Mouse (Mus musculus) c-Kit-positive CD71-positive TER-119-negative erythroid progenitor cells, embryonic 14.5 days (primary cell): ENCODE data around the gene Abca7.

Experiments
- DNase-seq: peaks from one replicate; pipeline ENCODE4 v3.0.0-alpha.2; 2013; ENCODE audit warnings: low read depth

Gene Abca7

DNA sequence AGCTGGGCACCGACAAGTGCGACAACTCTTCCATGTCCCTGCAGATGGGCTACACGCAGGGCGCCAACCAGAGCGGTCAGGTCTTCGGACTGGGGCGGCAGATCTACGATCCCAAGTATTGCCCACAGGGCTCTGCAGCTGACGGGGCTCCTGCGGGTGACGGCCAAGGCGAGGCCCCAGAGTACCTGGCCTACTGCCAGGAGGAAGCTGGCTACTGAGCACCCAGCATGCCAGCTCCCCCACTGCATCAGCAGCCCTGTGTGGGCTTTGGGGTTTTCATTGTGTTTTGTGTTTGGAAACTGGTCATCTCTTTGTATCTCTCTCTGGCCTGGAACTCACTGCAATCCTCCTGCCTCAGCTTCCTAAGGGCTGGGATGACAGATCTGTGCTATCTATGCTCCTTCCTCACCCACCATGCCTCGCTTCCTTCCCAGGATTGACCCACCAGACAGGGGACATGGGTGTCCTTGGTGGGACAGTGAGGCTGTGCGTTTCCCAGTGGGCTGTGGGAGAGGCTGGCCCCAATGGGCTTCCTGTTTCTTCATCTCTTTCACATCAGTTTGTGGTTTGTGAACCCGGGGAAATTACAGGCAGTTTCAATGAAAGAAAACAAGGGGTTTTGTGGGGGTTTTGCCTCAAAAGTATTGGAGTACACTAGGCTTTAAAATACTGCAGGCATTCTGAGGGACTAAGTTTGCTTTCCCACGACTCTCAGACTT lies 1.7 kb upstream of the Abca7 start:
- no peak for DNase-seq

DNA sequence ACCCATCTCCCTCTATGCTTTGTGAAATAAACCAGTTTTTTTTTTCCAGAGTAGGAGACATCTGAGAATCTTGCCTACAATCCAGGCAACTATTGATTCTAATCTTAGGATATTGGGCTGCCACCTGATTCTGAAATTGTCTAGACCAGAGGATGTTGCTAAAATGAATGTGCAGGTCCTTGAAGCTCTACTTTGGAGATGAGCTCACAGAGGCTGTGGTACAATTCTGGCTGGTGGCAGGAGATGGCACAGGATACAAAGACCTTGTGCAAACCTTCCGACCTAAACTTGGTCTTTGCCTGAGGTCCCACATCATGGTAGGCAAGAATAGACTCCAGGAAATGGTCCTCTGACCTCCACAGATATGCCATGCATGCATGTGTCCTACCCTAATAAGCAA lies 658 bp upstream of the Abca7 start:
- DNase-seq: no peak

DNA sequence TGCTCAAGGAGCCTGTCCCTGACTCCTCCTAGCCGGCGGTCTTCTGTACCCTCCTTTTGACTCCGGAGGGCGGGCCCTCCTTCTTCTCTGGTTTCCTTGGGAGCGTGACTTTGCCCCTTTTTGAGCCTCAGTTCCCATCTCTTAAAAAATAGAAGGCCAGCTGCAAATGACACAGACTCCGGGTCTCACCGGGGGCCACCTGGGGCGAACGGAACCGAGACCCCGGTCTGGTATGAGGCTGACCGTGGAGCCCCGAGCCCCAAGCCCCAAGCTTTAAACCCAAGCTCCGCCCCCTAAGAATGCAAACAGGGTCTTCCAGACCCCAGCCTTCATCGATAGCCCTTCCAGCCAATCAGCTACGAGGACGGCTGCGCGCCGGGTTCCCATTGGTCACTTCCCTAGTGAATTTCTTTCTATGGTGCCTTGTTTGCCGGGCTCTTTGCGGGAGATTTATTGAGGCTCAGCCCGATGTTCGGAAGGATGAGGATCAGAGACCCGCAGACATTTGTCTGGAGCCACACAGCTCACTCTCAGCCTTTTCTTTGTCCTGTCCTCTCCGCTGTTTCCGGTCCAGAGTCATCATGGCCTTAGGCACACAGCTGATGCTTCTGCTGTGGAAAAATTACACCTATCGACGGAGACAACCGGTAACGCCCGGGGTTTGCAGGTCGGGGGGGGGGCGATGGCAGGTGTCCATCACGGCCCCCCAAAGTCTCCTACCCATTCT lies 903 bp downstream of the Abca7 start:
- DNase-seq: peak; percentile 77

DNA sequence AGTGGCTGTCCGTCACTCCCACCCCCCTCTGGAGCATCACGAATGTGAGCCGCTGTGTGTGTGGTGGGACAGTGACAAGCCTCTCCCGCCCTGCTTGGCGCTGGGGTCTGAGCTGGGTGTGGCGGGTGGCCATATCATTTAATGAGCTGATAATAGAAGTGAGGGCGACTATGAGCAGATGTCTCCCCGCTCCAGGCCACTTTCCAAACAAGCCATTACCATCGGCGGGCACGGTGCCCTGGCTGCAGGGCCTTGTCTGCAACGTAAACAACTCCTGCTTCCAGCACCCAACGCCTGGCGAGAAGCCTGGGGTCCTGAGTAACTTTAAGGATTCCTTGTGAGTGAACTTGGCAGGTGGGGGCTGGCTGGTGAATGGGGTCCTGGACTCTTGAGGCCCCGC lies 1.5 kb downstream of the Abca7 start:
- DNase-seq: no peak

DNA sequence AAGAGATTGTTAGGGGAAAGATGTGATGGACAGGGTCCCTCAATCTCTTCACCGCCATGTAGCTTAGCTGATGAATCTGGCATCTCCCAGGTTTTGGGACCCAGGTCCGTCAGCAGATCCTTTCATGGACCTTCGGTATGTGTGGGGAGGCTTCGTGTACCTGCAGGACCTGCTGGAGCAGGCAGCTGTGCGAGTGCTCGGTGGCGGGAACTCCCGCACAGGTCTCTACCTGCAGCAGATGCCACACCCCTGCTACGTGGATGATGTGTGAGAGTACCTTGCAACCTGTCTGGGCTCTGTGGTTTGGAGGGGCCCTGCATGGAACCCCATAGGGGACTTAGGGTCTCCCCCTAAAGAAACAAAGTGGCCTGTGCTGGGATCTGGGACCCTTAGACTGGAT lies 5.7 kb downstream of the Abca7 start:
- DNase-seq: no peak

DNA sequence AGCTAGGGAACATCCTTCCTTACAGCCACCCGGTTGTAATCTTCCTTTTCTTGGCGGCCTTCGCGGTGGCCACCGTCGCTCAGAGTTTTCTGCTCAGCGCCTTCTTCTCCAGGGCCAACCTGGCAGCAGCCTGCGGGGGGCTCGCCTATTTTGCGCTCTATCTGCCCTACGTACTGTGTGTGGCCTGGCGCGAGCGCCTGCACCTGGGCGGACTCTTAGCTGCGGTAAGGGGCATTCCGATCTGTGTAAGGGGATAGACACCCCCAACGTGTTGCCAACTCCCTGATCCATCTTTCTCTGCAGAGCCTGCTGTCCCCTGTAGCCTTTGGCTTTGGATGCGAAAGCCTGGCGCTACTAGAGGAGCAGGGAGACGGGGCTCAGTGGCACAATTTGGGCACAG lies 6.5 kb downstream of the Abca7 start:
- DNase-seq: no peak

DNA sequence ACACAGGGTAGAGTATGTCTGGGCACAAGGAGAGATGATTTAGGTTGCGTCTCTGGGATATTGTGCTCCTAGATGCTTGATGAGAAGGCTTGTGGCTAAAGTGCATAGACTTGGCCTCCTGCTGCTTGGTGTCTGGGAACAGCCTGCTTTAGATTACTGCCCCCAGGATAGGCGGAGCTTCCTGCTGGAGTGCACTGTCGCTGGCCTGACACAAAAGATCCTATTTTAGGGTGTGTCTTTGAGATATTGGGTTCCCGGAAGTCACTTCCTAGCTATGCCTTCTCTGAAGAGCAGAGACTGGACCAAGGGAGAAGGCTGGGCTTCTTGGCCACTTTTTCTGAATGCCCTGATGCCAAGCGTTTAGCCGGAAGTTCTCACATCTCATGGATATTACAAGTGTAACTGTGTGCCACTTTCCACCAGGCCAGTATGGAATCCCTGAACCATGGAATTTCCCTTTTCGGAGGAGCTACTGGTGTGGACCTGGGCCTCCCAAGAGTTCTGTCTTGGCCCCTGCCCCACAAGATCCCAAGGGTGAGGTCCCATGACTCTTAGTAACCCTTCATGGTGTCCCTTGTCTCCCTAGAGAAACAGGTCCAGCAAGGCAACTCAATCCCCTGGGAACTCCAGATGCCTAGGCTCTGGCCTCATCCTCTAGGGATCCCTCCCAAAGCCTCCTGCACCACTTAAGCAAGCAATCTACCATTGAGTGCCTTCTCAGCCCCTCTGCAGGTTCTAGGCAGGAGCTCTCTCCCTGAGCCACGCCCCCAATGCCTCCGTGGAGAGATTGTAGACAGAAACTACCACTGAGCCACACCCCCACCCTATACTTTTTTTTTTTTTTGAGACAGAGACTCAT lies 7.3 kb downstream of the Abca7 start:
- peak; percentile 67 for DNase-seq

DNA sequence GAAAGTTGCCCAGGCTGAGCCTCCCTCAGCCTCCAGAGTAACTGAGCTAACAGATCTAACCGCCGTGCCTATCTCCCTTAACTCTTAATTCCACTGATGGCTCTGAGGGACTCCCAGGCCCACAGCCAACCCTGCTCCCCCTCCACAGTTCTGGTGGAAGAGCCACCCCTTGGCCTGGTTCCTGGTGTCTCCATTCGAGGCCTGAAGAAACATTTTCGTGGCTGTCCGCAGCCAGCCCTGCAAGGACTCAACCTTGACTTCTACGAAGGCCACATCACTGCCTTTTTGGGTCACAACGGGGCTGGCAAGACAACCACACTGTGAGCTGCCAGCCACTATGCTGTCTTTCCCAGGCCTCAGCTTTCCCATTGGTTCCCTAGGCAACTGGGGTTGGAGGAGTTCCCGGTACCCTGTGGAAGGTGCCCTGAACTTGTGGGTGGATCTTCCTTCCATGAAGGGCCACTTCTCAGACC lies 8.0 kb downstream of the Abca7 start:
- DNase-seq: no peak

DNA sequence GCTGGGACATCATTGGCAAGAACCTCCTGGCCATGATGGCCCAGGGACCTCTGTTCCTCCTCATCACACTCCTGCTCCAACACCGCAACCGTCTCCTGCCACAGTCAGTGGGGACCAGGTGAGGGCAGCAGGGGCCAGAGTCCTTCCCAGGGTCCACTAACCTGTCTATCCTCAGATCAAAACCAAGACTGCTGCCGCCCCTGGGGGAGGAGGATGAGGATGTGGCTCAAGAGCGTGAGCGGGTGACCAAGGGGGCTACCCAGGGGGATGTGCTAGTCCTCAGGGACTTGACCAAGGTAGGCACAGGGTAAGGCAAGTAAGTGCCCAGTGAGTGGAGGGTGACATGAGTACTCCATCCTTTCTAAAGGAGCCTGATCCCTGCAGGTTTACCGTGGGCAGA lies 15.4 kb downstream of the Abca7 start:
- DNase-seq: no peak

DNA sequence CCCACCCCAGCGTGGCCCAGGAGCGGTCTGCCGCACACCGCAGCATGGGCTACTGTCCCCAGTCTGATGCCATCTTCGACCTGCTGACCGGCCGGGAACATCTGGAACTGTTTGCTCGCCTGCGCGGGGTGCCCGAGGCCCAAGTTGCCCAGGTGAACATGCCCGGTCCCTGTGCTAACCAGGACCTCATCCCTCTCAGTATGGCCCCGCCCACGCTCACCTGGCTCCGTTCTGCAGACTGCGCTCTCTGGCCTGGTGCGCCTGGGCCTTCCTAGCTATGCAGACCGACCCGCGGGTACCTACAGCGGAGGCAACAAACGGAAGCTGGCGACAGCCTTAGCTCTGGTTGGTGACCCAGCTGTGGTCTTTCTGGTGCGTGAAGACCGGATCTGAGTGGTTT lies 17.3 kb downstream of the Abca7 start:
- no peak for DNase-seq

DNA sequence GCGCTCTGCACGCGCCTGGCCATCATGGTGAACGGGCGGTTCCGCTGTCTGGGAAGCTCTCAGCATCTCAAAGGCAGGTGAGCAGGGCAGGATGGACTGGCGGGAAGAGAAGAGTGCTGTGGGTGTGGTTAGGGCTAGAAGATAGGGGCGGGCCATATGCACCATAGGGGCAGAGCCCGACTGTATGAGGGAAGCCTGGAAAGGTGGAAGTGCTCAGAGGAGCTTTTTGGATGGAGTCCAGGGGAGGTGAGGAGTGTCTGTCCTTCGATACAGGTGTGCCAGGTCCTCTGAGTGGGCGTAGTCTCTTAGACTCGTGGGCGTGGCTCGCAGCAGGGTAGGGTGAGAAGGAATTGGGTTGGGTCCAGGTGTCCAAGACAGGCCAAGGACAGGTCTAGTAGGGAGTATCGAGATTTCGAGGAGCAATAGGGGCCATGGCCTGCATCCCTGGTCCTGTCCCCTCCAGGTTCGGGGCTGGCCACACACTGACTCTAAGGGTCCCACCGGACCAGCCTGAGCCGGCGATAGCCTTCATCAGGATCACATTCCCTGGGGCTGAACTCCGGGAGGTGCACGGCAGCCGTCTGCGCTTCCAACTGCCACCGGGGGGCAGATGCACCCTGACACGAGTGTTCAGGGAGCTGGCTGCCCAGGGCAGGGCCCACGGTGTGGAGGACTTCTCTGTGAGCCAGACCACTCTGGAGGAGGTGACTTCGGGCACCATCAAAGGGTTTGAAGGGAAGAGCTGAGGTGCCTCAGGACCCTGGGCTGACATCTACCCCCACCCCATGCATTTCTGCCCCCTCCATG lies 18.4 kb downstream of the Abca7 start:
- no peak for DNase-seq

DNA sequence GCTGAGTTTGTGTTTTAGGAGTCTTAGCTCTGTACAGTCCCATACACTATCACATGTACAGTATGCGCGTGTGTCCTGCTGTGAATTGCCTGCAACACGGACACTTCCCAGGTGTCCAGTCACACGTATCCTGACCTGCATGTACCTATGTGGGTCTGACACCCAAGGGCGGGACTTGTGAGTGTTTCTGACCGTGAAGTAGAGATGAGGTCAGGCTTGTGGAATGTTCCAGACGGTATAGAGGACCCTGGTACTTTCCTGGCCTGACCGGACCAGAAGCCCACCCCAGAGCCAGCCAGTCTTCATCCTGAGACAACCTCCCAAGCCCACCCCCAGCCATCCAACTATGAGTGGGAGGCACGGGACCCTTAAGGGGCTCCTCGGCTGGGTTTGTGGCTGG lies 19.3 kb downstream of the Abca7 start:
- no peak for DNase-seq

DNA sequence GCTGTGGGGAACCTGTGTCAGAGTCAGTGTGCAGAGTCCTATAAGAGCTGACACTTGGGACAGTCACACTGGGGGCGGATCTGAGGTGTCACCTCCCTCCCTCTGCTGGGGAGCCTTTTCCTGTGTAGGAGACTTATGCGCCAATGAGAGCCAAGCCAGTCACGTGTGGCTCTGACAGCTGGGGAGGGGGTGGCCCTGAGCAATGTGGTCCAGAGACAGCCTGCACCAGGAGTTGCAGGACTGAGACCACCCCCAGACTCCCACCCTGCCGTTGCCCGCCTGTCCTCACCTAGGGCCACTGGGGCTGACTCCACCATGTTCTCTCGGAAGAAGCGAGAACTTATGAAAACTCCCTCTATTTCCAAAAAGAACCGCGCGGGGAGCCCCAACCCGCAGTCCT lies 20.2 kb downstream of the Abca7 start, which contains the start of gene Arhgap45:
Gene Arhgap45 (plus strand): TSS at position 143 of the 400 bp plus-strand sequence.
- DNase-seq: peak; percentile 77

DNA sequence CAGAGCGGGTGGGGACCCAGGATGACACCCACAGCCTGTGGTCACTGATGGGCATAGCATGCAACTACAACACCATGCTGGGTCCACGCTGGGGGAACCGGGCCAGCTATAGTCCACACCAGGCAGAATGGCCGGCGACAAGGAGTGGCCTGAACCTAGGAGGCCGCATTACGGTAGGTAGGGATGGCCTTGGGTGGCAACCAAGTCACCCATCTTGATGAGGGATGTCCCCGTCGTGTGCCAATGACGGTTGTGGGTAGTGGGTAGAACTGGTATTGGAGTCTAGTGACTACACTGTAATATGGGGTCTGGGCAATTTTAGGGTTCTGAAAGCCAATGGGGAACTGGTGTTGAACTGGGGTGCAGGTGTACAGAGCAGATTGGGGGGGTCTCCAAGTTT lies 20.6 kb downstream of the Abca7 start:
- no peak for DNase-seq

DNA sequence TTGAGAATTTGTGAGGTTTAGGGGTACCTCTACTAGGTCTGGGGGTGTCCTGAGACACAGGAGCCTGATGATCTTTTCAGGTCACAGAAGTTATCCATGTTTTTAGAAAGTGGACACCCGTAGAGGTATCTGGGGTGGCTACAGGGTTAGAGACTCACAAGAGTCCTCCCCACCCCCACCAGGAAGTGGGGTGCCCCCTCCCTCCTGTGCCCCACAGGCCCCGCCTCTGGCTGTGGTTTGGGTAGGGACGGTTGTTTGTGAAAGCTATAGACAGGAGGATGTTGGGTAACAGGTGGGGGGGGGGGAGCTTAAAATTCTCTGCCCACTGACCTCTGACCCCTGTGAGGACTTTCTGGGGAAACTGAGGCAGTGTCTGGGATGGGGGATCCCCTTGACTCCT lies 21.1 kb downstream of the Abca7 start:
- DNase-seq: peak; percentile 62

DNA sequence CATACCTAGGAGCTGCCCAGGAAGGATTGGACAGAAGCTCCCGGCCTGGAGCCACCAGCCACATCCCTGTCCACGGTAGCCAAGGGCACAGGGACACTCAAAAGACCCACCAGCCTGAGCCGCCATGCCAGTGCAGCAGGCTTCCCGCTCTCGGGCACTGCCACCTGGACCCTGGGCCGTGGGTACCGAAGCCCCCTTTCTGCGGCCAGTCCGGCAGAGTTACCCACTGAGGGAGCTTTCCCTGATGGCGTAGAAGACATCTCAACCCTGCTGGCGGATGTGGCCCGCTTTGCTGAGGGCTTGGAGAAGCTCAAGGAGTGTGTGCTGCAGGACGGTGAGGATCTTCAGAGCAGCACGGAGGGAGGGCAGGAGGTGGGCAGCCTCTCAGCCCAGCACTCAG lies 21.5 kb downstream of the Abca7 start:
- no peak for DNase-seq

DNA sequence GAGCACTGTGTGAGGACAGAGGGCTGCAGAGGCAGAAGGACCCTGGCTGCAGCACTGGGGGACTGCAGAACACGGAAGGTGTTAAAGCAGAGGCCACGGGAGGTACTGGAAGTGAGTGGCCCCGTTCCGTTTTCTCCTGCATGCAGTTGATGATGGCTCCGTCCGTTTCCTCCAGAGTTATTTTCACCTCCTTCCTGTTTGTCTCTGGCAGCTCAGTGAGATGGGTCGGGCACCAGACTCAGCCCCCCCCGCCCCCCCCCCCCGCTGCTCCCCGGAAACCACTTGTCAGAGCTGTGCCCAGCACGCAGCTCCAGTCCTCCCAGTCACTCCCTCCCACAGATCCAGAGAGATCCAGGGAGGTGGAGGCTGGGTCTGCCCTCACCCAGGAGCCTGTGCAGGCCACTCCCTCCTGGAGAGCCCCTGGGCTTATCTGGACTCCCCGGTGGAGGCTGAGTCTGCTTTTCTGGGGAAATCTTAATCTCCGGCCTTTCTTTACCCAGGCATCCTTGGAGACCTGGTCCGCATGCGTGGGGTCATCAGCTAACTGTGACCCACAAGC lies 22.5 kb downstream of the Abca7 start:
- no peak for DNase-seq

DNA sequence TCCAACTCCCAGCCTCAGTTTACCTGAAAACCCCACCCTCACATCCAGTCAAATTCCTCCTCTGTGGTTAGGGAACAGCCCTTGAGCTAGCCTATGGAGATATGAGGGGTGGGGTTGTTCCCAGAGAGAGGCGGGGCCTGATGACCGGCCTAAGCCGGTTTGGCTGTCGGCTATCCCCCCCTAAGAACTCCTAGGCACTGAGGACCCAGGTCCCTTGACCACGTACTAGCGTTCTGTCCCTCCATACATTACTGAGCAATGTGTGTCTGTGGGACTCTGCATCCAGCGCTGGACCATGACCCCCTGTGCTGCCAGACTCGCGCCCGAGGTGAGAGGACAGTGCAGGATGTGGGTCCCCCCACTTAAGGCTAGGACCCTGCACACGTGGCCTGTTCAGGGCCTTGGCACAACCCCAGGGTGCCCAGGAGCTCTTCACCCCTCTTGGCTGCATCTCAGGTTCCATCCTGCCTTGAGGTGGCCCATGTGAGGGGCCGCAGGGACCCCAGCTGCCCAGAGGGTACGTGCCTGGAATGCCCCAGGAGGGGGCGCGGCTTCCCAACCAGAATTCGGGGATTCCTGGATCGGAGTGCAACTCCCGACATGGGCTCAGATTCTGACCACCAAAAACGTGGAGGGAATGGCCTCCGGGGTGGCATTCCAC lies 23.3 kb downstream of the Abca7 start:
- no peak for DNase-seq

DNA sequence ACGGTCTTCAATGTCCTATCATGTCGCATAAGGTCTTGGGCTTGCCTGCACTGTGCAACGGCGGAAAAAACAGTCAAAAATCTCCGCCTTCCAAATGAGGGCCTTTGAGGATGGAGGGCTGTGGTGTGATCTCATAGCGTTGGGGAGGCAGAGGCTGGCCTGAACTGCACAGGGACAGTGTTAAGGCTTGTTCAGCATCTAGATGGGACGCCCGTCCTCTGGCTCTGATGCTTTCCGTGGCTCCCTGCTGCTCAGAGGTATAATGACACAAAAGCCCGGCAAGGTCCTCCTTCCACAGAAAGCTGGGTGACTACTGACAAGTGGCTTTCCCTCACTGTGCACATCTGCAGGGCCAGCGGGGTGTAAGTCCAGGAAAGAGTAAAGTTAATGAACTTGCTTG lies 23.9 kb downstream of the Abca7 start:
- DNase-seq: no peak

DNA sequence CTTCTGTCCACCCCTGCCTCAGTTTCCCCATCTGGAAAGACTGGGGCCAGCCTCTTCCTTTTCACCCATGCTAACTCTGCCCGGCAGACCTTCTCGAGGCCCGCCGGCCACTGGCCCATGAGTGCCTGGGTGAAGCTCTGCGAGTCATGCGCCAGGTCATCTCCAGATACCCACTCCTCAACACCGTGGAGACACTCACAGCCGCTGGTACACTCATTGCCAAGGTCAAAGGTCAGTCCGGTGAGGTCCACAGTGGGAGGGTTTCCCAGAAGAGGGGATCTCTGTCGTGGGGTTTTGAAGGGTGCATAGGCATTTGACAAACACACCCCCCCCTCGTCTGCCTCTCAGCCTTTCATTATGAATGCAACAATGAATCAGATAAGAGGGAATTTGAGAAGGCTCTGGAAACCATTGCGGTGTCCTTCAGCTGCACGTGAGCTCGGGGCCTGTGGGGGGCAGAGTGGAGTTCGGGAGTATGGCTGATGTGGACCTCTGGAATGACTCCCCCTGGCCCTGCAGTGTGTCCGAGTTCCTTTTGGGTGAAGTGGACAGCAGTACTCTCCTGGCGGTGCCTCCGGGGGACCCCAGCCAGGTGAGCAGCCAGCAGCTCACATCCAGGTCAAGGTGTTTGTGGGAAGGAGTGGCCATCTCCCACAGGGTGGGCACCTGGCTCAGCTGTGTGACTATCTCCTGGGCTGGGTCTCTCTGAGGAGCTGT lies 24.5 kb downstream of the Abca7 start:
- no peak for DNase-seq

DNA sequence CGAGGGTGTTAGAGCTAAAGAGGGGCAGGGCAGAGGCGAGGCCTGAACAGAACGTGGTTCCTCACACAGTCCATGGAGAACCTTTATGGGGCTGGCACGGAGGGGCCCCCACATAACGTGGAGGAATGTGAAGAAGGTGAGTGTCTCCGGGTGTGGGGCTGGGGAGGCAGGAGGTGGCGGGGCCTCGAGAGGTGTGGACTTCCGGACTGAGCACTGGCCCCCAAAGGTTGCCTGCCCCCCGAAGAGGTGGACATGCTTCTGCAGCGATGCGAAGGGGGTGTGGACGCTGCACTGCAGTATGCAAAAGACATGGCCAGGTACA lies 25.0 kb downstream of the Abca7 start:
- no peak for DNase-seq
